Mouse (Mus musculus) cortical plate, adult 2 months (tissue): ENCODE results near the gene Blnk.

Experiments
- CTCF ChIP-seq: fragments of 200-500 bp; IDR thresholded peaks from 2 replicates; pipeline ENCODE4 v1.5.1; 2011; ENCODE audit warnings: mild to moderate bottlenecking, control low read depth, low read length; ENCODE audit not compliant: insufficient read depth; ENCODE audit errors: extremely low read depth
- POLR2A ChIP-seq: fragments of 200-500 bp; IDR thresholded peaks from 2 replicates; pipeline ENCODE4 v1.6.1; 2011; ENCODE audit warnings: mild to moderate bottlenecking, low read length, control low read depth; ENCODE audit not compliant: insufficient read depth; ENCODE audit errors: extremely low read depth

DNA sequence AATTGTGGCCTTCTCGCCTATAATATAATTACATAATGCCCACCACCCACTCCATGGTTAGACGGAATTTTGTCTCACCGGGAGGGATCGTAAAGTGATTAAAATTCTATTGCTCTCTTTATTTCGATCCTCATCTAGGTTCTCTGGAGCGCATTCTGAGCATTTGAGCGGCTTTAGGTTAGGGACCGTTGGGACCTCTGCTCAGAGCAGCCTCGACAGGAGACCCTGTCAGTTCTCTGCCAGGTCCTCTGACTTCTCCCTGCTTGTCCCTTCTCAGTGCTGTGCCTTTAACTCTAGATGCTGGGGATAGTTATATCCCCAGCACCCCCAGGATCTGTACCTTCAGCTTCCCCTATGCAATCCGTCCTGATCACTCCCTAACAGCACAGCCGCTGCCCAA lies 2.2 kb downstream of the Blnk start:
- TF ChIP-seq CTCF (no peak), POLR2A (no peak)
